Mouse (Mus musculus) left cerebral cortex, postnatal 4 days (tissue): ENCODE measurements around the gene Usf2. TPM values are rescaled to one million over a fixed set of nuclear protein-coding genes. Genes with fewer than 3 reads are reported as not detected.
"Not testable (repeated sequence)": the region's sequence is repeated elsewhere in the genome, so short reads cannot be mapped to it uniquely, and the experiment has no call there.

Experiments used
- DNase-seq: peaks from one replicate; pipeline ENCODE4 v3.0.0-alpha.2; 2022
- intact Hi-C: fragments of 180-260 bp; cut with DNase I; formaldehyde crosslinking; loops from one replicate; pipeline ENCODE4 v1.15.1; 2025
- total RNA-seq, 2 experiments: library from RNA; stranded (reverse); gene quantifications; 2 replicates each; pipeline ENCODE4 v1.2.3; 2021

Gene Usf2
- total RNA-seq, 2 experiments from 2014 or later = 92.8 to 105 TPM

DNA sequence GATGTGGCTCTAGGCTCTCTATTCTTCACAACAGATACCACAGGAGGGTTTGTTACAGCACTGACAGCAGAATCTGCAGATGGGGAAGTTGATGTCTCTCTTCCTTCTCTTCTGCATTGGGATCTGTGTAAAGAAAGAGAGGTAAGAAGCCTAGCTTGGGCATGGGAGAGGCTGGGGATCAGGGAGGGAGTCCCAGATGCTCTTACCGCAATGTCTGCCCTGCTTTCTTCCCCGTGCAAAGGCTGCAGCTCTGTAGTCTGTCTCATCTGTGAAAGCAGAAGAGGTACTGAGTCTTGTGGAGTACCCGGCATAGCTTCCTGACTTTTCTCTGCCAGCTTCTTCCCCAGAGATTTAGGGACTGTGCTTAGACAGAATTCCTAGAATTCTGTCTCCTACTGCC lies 34.1 kb downstream of the Usf2 start:
- intact Hi-C loops = not testable (repeated sequence)

DNA sequence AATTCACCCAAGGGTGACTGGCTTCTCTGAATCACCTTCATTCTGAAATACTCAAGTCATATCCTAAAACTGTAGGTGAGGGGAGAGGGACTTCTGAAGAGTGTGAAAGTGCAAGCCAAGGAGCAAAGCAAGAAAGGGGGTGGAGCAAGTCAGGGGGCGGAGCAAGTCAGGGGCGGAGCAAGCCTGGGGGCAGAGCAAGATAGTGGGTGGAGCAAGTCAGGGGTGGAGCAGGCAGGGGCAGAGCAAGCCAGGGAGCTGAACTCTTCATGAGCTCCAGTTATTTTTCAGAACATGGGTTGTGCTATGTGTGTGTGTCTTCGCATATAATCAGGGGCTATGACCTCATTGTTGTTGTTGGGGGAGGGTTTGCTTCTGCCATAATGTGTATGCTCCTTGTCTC lies 36.4 kb downstream of the Usf2 start:
- DNase-seq = no peak
- intact Hi-C loops = no loop called here

More for the DNA sequence above, 34.1 kb downstream of the Usf2 start:
- DNase-seq = not testable (repeated sequence)

DNA sequence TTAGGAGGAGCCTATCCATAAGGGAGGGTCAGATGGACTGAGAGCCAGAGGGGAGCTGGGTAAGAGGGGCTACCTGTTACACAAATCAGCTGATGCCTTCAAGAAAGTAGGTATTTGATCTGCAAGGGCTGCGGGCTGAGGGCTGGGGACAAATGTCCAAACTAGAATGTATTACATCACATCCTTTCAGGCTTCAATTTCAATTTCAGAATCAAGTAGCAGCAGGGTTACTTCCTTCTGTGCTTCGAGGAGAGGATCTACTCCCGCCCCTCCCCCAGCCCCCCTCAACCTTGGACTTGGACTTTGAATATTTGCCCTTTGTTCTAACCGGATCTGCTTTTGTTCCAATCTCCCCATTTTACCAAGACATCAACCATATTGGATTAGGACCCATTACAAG lies 39.4 kb downstream of the Usf2 start:
- DNase-seq = no peak
- intact Hi-C loops = no loop called here

DNA sequence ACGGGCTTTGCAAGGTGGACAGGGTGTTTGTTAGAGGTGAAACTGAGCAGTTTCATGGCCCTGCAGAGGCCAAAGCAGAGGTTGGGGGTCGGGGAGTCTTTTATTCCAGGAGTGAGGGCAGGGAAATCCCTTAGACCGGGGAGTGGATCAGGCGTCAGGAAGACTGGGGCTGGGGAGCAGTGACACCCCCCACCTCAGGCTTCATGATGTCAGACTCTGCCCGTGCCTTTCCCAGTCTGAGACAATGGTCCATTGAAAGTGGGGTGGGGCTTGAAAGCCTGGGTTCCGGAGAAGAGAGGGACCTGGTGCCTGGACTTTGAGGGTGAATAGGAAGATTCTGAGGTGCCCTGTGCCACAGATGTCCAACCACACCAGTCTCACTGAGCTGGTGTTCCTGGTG lies 39.9 kb downstream of the Usf2 start:
- no peak for DNase-seq
- intact Hi-C loops = no loop called here

DNA sequence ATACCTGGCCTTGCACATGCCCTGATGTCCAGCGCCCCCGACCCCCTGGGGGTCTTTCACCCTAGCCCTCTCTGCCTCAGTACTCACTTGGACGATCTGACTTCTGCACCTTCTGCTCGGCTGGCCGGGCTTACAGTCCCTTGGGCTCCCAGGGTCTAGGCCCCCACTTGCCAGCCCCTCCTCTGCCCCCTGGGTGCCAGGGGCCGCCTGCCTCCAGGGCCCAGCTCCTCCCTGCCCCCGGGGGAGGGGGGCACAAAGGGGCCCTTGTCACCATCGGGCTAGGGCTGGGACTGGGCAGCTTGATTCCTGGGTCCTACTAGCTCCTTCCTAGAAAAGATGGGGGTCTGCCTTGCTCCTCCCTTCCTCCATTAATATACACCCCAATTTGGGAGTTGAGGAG lies 41.9 kb downstream of the Usf2 start, which contains the start of gene Mag:
TSS of gene Mag (minus strand) at position 142 of the 400 bp plus-strand sequence.
- DNase-seq = no peak
- intact Hi-C loops = no loop called here

DNA sequence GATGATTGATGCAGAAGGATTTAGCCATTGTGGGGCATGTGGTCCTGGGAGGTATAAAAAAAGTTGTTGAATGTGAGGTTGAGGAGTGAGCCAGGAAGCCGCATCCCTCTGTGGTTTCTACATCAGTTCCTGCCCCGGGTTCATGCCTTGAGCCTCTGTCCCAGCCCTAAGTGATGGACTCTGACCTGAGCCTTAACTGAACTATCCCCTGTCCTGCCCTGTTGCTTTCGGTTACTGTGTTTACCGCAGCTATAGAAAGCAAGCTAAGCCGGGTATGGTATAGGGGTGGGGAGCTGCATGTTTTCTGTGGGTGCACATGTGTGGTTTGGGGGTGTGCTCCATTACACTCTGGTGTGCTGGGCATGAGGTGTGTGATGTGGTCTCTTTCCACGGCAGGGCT lies 46.8 kb downstream of the Usf2 start:
- intact Hi-C loops = no loop called here
- DNase-seq = no peak

DNA sequence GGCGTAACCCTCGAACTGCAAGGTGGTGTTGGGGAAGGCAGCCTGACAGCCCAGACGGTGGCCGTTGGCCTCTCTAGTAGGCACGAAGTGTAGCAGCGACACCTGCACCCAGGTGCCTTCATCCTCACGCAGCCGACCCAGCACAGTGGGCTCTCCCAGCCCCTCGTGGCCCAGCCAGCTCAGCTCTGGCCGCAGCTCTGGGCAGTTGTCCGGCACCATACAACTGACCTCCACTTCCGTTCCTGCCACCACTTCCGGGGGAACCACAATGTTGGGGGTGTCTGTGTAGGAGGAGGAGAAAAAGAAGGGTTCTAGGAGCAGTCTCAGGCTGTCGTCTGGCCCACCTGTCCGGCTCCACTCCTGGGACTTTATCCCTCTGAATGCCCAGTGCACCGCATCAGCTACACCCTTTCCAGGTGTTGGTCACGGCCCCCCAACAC lies 47.6 kb downstream of the Usf2 start:
- intact Hi-C loops = no loop called here
- no peak for DNase-seq

DNA sequence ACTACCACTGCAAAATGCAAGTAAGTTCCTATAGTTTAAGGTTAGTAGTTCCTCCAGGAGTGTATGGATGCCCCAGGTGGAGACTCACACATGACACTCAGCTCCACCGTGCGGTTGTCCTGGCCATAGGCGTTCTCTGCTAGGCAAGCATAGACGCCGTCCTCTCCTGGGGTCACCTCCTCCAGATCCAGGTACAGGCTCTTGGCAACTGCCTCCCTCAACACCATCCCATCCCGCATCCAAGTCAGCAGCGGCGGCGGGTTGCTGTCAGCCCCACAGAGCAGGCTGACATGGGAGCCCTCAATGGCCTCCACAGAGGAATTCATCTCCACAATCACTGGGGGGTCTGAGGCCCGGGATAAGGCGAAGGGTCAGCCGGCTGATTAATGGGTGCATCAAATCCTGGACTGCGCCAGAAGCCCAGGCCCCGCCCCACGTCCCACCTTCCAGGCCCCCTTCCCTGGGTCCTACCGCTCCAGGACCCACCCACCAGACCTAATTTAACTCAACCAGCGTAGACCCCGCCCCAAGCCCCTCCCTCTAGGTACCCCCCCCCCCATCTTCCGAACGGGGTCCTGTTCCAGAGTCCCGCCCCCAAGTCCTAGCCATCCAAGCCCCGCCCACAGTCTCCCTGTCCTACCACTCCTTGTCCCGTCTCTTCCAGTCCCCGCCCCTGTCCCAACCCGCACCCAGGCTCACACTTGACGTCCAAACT lies 48.2 kb downstream of the Usf2 start:
- no peak for DNase-seq
- intact Hi-C loops = no loop called here

DNA sequence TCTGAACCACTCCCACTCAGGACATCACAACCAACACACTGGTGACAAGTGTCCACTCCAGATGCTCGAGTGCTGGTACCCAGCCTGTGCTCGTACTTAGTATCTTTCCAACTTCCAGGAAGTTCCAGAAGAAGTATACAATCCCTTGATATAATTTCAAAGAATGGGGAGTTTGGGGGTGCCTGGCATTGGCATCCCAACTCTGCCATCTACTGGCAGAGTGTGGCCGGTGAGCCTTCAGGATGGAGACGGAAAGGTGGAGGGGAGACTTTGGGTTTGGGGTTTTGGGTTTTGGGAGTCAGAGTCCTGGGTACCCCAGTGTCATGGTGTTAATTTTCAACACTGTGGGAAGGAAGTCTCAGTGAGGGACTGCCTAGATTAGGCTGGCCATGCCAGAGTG lies 52.6 kb downstream of the Usf2 start:
- intact Hi-C loops = no loop called here
- no peak for DNase-seq

Other genes starting within 250 kb of the Usf2 start
- gene Atp4a, start 244.6 kb downstream of the Usf2 start, total RNA-seq = 1 to 10 TPM; 4.0 to 5.1 TPM
- gene Tmem147, start 227.3 kb downstream of the Usf2 start, total RNA-seq = 100 to 1,000 TPM; 130 to 146 TPM
- not detected for gene Gapdhs, start 213.1 kb downstream of the Usf2 start, total RNA-seq
- gene Sbsn, start 205.3 kb downstream of the Usf2 start, total RNA-seq = 10 to 100 TPM in 1 of 2 experiments, 1 to 10 TPM in 1; 8.5 to 12.2 TPM
- 1 to 10 TPM; 1.4 to 1.7 TPM for gene Dmkn, start 193.0 kb downstream of the Usf2 start, total RNA-seq
- gene Krtdap, start 168.9 kb downstream of the Usf2 start, total RNA-seq = not detected
- not detected for gene Ffar2, start 133.0 kb downstream of the Usf2 start, total RNA-seq
- gene Ffar3, start 100.6 kb downstream of the Usf2 start, total RNA-seq = not detected
- not detected for gene Ffar1, start 95.2 kb downstream of the Usf2 start, total RNA-seq
- gene Cd22, start 76.5 kb downstream of the Usf2 start, total RNA-seq = under 1 TPM; 0.44 to 0.48 TPM
- gene Mag, start 41.9 kb downstream of the Usf2 start, total RNA-seq = 1 to 10 TPM; 1.3 to 3.4 TPM
- not detected for gene Hamp2, start 32.1 kb downstream of the Usf2 start, total RNA-seq
- gene Hamp, start 12.8 kb downstream of the Usf2 start, total RNA-seq = not detected
- 10 to 100 TPM; 12.5 to 12.8 TPM for gene Lsr, start 16.7 kb upstream of the Usf2 start, total RNA-seq
- under 1 TPM in 1 of 2 experiments, not detected in 1; 0.42 TPM for gene Fam187b, start 17.0 kb upstream of the Usf2 start, total RNA-seq
- 10 to 100 TPM; 23.5 to 25.4 TPM for gene Fxyd5, start 85.7 kb upstream of the Usf2 start, total RNA-seq
- 100 to 1,000 TPM; 108 to 159 TPM for gene Fxyd7, start 94.7 kb upstream of the Usf2 start, total RNA-seq
- 1 to 10 TPM; 8.4 to 8.7 TPM for gene Fxyd1, start 100.4 kb upstream of the Usf2 start, total RNA-seq
- 1 to 10 TPM; 2.4 to 2.7 TPM for gene Lgi4, start 102.5 kb upstream of the Usf2 start, total RNA-seq
- gene Fxyd3, start 119.9 kb upstream of the Usf2 start, total RNA-seq = not detected
- 1 to 10 TPM; 1.4 to 1.6 TPM for gene Hpn, start 158.5 kb upstream of the Usf2 start, total RNA-seq
- 10 to 100 TPM; 58.6 to 66.7 TPM for gene Scn1b, start 170.2 kb upstream of the Usf2 start, total RNA-seq
- 100 to 1,000 TPM; 184 to 195 TPM for gene Gramd1a, start 199.1 kb upstream of the Usf2 start, total RNA-seq